Mouse (Mus musculus) liver, adult 2 months (tissue): ENCODE measurements at regions not wholly inside any gene's neighbourhood (a gene's known extent, or its start where the extent isn't known, plus 50 kb on each side); places are given as distances from the start of the nearest gene placed in this dataset.

Experiments used
- DNase-seq: peaks from one replicate; pipeline ENCODE4 v3.0.0-alpha.2; 2011; ENCODE audit warnings: low read depth, low spot score; ENCODE audit errors: extremely low read depth
- H3K27ac ChIP-seq: fragments of 200-500 bp; replicated peaks from 2 replicates; pipeline ENCODE4 v1.5.1; 2012; ENCODE audit warnings: low read depth, mild to moderate bottlenecking, control low read depth, inconsistent platforms, low read length; ENCODE audit not compliant: insufficient read depth
- H3K27me3 ChIP-seq: fragments of 200-500 bp; 2 replicates; pipeline ENCODE4 v1.6.1; 2012; ENCODE audit warnings: mild to moderate bottlenecking, moderate library complexity, low read length, inconsistent platforms; ENCODE audit not compliant: control insufficient read depth, insufficient read depth
- H3K36me3 ChIP-seq: fragments of 200-500 bp; 2 replicates; pipeline ENCODE4 v1.6.1; 2012; ENCODE audit warnings: low read length, inconsistent platforms; ENCODE audit not compliant: control insufficient read depth, insufficient read depth
- H3K4me1 ChIP-seq: fragments of 200-500 bp; 2 replicates; pipeline ENCODE4 v1.6.1; 2011; ENCODE audit warnings: low read length; ENCODE audit not compliant: control insufficient read depth, insufficient read depth
- H3K4me3 ChIP-seq: fragments of 200-500 bp; 2 replicates; pipeline ENCODE4 v1.5.1; 2011; ENCODE audit warnings: low read depth, mild to moderate bottlenecking, control low read depth, low read length, moderate library complexity; ENCODE audit not compliant: insufficient read depth
- H3K79me2 ChIP-seq: fragments of 200-500 bp; 2 replicates; pipeline ENCODE4 v1.6.1; 2012; ENCODE audit warnings: inconsistent platforms, mild to moderate bottlenecking, low read length, moderate library complexity; ENCODE audit not compliant: control insufficient read depth, insufficient read depth
- H3K9ac ChIP-seq: fragments of 200-500 bp; 2 replicates; pipeline ENCODE4 v1.6.1; 2012; ENCODE audit warnings: low read depth, mild to moderate bottlenecking, control low read depth, inconsistent platforms, low read length
- CTCF ChIP-seq: fragments of 200-500 bp; IDR thresholded peaks from 2 replicates; pipeline ENCODE4 v1.5.1; 2011; ENCODE audit warnings: low read depth, low read length, control low read depth
- POLR2A ChIP-seq: fragments of 200-500 bp; IDR thresholded peaks from 2 replicates; pipeline ENCODE4 v1.6.1; 2011; ENCODE audit warnings: low read length, control low read depth; ENCODE audit not compliant: insufficient read depth; ENCODE audit errors: extremely low read depth
- WGBS: fragments of 180-500 bp; shearing (Covaris S2); methylation state at CpG from one replicate; pipeline ENCODE4 v1.1.7; 2018; 5-methylcytosine and 5-hydroxymethylcytosine counted together

DNA sequence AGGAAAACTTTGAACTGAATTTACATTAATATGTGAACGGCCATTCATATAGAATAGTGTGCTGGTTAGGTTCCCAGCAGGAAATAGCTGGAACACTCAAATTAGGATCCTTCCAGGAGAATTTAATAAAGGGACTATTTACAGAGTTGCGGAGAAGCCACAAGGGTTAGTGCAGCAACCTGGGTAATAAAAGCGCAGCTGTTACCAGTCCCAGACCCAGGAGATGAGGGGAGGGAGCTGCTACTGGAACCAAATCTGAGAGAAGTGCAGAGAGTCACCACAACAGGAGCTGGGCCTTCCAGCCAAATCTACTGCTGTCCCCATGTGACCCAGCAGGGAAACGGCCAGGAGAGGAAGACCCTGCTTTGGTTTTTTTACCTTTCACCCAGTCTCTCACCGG, 54.6 kb upstream of the Smarca2 start:
- TF ChIP-seq POLR2A: no peak
- TF ChIP-seq CTCF: no peak
- H3K9ac ChIP-seq: no peak overlapping the region
- no peaks in the 10 kb centered on the region for H3K36me3 ChIP-seq
- H3K4me3 ChIP-seq: no peak overlapping the region
- H3K27me3 ChIP-seq: no peaks in the 10 kb centered on the region
- H3K4me1 ChIP-seq: no peaks in the 10 kb centered on the region
- no peak overlapping the region for H3K27ac ChIP-seq
- no peak for DNase-seq
- 66% methylated on average over 5 of the region's 5 CpGs for WGBS
- H3K79me2 ChIP-seq: no peaks in the 10 kb centered on the region
